Mouse (Mus musculus): ENCODE measurements around the gene Gm28374. TPM values are rescaled to one million over a fixed set of nuclear protein-coding genes. Genes with fewer than 3 reads are reported as not detected.
A peak's percentile ranks its signal among the peaks of the same experiment; 100 is the strongest.

The Gm28374 gene
- polyA plus RNA-seq, 1 experiment from 2014 or later: 1.3 TPM

DNA sequence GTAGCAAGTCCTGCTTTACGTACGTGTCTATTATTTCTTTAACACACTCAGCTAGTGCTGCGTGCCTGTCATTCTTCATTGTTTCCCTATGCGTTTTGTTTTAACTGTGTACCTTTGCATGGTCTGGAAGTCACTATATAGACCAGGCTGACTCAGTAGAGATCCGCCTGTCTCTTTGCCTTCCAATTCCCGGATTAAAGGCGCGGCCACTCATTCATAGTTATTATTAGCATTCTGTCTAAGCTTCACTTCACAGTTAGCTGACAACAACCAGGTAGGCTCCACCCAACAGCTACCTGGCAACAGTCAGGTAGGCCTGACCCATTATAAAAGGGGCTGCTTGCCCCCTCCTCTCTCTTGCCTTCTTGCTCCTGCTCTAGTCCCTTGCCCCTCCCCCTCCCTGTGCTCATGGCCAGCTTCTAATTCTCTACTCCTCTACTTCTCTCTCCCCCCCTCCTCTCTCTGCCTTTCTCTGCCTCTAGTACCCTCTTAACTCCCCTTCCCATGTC, 36.7 kb upstream of the Gm28374 start:
- Histone ChIP-seq H3K9ac (ENCODE audit: low read length) (peak overlapping the region; percentile 92), H3K36me3 (ENCODE audit: control insufficient read depth, insufficient read depth, low read length) (0 out of 2 replicates have a peak, but pooled peaks cover 8% of the 10 kb centered on the region), H3K27ac (ENCODE audit: low read length) (peak overlapping the region; percentile 98), H3K4me3 (replicated peaks; ENCODE audit: low read length) (peak overlapping the region; percentile 90), H3K4me2 (ENCODE audit: low read depth, low read length) (peak overlapping the region; percentile 87), H3K4me1 (ENCODE audit: control insufficient read depth, insufficient read depth, low read length) (peaks cover 17% of the 10 kb centered on the region; the same call in 1 of the 2 replicates), H3K9me3 (replicated peaks; ENCODE audit: control insufficient read depth, low read length) (no peaks in the 10 kb centered on the region), H3K27me3 (ENCODE audit: control insufficient read depth, insufficient read depth, low read length) (no peaks in the 10 kb centered on the region)
- WGBS: under 1% methylated on average over 8 of the region's 8 CpGs
- peak; percentile 11; the same call in 1 of the 2 replicates for ATAC-seq (ENCODE audit: insufficient read depth, low FRiP score)

DNA sequence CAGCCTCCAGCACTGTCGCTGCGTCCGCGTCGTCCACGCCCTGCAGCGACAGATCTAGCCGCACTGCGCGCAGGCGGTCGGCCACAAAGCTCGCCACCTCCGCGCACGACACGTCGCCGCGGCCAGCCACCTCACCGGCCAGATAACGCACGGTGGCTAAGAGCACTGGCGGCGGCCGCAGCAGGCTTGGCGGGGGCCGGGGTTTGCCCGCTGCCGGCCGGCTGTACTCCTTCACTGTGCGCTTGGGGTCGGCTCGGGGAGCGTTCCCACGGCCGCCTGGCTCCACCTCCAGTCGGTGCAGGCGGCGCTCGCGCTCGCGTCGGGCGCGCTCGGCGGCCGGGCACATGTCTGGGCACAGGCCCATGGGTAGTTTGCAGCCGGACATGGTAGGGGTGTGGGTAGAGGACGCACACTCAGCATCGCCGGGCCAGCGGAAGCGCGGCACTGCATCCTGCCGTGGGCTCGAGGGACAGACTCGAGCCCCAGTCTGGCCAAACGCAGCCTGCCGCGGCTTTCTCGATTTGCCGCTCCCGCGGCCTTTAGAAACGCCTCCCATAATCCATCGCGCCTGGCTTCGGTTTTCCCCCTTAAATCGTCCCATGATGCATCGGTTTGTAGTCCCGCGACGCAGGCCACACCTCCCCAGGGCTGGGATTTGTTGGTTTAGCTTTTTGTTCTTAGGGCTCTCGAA, 36.1 kb upstream of the Gm28374 start, which contains the start of gene Sac3d1:
TSS of gene Sac3d1 (minus strand) at position 665 of the 691 bp plus-strand sequence.
- Histone ChIP-seq H3K27ac (ENCODE audit: low read length) (peak within 1 kb of the TSS; percentile 98), H3K36me3 (ENCODE audit: control insufficient read depth, insufficient read depth, low read length) (0 out of 2 replicates have a peak, but pooled peaks cover 8% of the 10 kb centered on the region), H3K9me3 (replicated peaks; ENCODE audit: control insufficient read depth, low read length) (no peaks in the 10 kb centered on the region), H3K27me3 (ENCODE audit: control insufficient read depth, insufficient read depth, low read length) (no peaks in the 10 kb centered on the region), H3K4me3 (replicated peaks; ENCODE audit: low read length) (peak within 1 kb of the TSS; percentile 90), H3K4me1 (ENCODE audit: control insufficient read depth, insufficient read depth, low read length) (peaks cover 14% of the 10 kb centered on the region; the same call in 1 of the 2 replicates), H3K4me2 (ENCODE audit: low read depth, low read length) (peak within 1 kb of the TSS; percentile 87), H3K9ac (ENCODE audit: low read length) (peak within 1 kb of the TSS; percentile 92)
- peak; percentile 90 for ATAC-seq (ENCODE audit: insufficient read depth, low FRiP score)
- 0% methylated on average over 77 of the region's 77 CpGs for WGBS

DNA sequence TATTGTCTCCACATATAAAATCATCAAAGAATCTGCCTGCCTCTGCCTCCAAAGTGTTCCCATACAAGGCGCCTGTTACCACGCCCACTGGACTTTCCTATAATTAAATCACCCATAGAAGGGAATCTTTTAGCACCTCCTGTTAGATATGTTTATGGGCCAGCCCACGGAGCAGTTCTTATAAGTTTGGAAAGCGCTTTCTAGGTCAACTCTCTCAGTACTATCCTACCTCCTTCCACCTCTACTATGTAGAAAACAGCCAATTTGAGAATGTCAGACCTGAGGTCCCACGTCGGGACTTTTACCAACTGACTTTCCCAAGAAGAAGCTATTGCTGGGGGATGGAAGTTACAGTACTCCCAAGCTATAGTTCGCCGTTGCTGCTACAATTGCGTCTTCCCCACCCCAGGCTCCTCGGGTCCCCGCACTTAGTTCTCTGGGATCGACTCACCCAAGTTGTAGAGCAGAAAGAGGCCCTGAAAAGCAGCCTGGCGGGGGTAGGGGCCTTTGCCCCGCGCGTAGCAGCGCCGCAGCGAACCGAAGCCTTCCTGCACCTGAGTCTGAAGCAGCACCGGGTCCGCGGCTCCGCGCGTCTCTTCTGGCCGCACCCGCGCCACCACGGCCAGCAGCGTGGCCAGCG, 35.4 kb upstream of the Gm28374 start:
- Histone ChIP-seq H3K27me3 (ENCODE audit: control insufficient read depth, insufficient read depth, low read length) (no peaks in the 10 kb centered on the region), H3K4me2 (ENCODE audit: low read depth, low read length) (peak overlapping the region; percentile 87), H3K27ac (ENCODE audit: low read length) (peak overlapping the region; percentile 98), H3K4me1 (ENCODE audit: control insufficient read depth, insufficient read depth, low read length) (peaks cover 14% of the 10 kb centered on the region; the same call in 1 of the 2 replicates), H3K4me3 (replicated peaks; ENCODE audit: low read length) (peak overlapping the region; percentile 90), H3K9ac (ENCODE audit: low read length) (peak overlapping the region; percentile 92), H3K36me3 (ENCODE audit: control insufficient read depth, insufficient read depth, low read length) (0 out of 2 replicates have a peak, but pooled peaks cover 8% of the 10 kb centered on the region), H3K9me3 (replicated peaks; ENCODE audit: control insufficient read depth, low read length) (no peaks in the 10 kb centered on the region)
- 4% methylated on average over 32 of the region's 32 CpGs for WGBS
- peak; percentile 1; the same call in 1 of the 2 replicates for ATAC-seq (ENCODE audit: insufficient read depth, low FRiP score)

DNA sequence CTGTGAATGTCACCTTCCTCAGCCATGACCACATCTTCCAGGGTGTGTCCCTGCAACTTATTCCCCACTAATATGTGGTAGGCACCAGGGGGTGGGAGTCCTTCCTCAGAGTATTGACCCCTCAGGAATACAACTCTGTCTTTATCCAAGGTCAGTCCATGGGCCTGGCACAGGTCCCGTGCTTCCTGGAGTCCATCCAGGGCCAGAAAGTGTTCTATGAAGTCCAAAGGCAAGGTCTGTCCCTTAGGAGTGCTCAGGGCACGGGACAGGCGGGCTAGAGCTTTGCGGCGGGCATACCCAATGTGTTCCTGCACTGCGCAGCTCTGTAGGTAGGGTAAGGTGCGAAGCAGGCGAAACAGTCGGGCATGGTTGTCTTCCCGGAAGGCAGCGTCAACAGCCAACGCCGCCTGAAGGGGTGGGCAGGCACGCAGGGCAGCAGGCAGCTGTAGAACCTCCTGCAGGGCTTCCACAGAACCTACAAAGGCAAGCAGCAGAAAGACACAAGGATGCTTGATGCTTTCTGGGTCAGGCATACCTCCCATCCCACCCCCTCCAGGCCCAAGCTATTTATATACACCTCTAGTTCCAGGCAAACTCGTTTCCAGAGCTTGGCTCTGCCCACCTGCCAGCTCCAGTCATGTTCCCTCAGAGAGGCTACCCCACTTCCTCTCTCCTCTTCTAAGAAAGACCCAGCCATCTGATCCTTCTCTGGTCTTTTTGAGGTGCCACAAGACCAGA, 34.2 kb upstream of the Gm28374 start:
- no peak overlapping the region; the same call in 1 of the 2 replicates for H3K4me2 ChIP-seq (ENCODE audit: low read depth, low read length)
- WGBS: 86% methylated on average over 15 of the region's 15 CpGs
- H3K27me3 ChIP-seq (ENCODE audit: control insufficient read depth, insufficient read depth, low read length): no peaks in the 10 kb centered on the region
- H3K36me3 ChIP-seq (ENCODE audit: control insufficient read depth, insufficient read depth, low read length): 0 out of 2 replicates have a peak, but pooled peaks cover 8% of the 10 kb centered on the region
- no peak for ATAC-seq (ENCODE audit: insufficient read depth, low FRiP score)
- no peaks in the 10 kb centered on the region for H3K9me3 ChIP-seq (replicated peaks; ENCODE audit: control insufficient read depth, low read length)
- peaks cover 14% of the 10 kb centered on the region; the same call in 1 of the 2 replicates for H3K4me1 ChIP-seq (ENCODE audit: control insufficient read depth, insufficient read depth, low read length)
- no peak overlapping the region for H3K27ac ChIP-seq (ENCODE audit: low read length)
- H3K9ac ChIP-seq (ENCODE audit: low read length): 0 out of 2 replicates have a peak overlapping the region, but pooled peaks have one; percentile 22
- 0 out of 2 replicates have a peak overlapping the region, but pooled peaks have one; percentile 90 for H3K4me3 ChIP-seq (replicated peaks; ENCODE audit: low read length)

DNA sequence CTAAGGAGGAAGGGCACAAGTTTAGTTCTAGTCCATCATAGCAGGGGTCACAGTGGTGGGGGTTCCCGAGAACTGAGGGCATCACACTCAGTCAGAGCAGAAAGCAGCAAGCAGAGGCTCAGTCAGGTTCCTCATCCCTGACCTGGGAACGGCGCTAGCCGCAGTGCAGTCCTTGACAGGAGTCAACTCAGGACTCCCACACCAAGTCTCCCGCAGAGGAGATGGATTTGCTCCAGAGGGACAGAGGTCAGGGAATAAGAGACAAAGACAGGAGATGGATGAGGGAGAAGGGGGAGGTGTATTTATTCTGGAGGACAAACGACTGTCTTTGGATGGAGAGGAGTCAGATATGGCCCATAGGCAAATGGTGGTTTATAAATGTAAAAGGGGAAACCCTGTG, 31.1 kb upstream of the Gm28374 start:
- H3K9ac ChIP-seq (ENCODE audit: low read length): no peak overlapping the region
- H3K4me2 ChIP-seq (ENCODE audit: low read depth, low read length): no peak overlapping the region
- no peaks in the 10 kb centered on the region for H3K27me3 ChIP-seq (ENCODE audit: control insufficient read depth, insufficient read depth, low read length)
- no peak overlapping the region for H3K27ac ChIP-seq (ENCODE audit: low read length)
- no peak overlapping the region for H3K4me3 ChIP-seq (replicated peaks; ENCODE audit: low read length)
- peaks cover 8% of the 10 kb centered on the region; the same call in 1 of the 2 replicates for H3K4me1 ChIP-seq (ENCODE audit: control insufficient read depth, insufficient read depth, low read length)
- H3K36me3 ChIP-seq (ENCODE audit: control insufficient read depth, insufficient read depth, low read length): 0 out of 2 replicates have a peak, but pooled peaks cover 8% of the 10 kb centered on the region
- 35% methylated on average over 6 of the region's 6 CpGs for WGBS
- ATAC-seq (ENCODE audit: insufficient read depth, low FRiP score): no peak
- no peaks in the 10 kb centered on the region for H3K9me3 ChIP-seq (replicated peaks; ENCODE audit: control insufficient read depth, low read length)

DNA sequence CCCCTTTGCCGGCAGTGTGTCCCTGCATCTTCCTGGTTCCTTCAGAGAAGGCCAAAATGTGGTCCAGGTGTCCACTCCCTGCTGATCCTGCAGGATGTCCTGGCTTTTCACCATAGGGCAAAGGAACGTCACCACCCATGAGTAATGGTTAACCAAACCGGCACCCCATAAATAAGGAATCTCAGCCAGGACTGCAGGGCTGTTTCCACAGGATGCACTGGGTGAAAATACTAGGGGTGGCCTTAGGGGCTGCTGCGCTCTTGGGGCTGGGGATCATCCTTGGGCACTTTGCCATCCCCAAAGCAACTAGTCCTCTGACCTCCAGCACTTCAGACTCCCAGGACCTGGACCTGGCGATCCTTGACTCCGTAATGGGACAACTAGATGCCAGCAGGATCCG, 23.5 kb upstream of the Gm28374 start, which contains the start of gene Naaladl1:
TSS of gene Naaladl1 (plus strand) at position 197 of the 400 bp plus-strand sequence.
- H3K36me3 ChIP-seq (ENCODE audit: control insufficient read depth, insufficient read depth, low read length): no peaks in the 10 kb centered on the region
- H3K27me3 ChIP-seq (ENCODE audit: control insufficient read depth, insufficient read depth, low read length): no peaks in the 10 kb centered on the region
- H3K4me1 ChIP-seq (ENCODE audit: control insufficient read depth, insufficient read depth, low read length): no peaks in the 10 kb centered on the region
- H3K27ac ChIP-seq (ENCODE audit: low read length): no peak within 1 kb of the TSS
- H3K4me3 ChIP-seq (replicated peaks; ENCODE audit: low read length): no peak within 1 kb of the TSS
- WGBS: 80% methylated on average over 7 of the region's 7 CpGs
- H3K9ac ChIP-seq (ENCODE audit: low read length): 0 out of 2 replicates have a peak within 1 kb of the TSS, but pooled peaks have one; percentile 3
- H3K4me2 ChIP-seq (ENCODE audit: low read depth, low read length): no peak within 1 kb of the TSS
- no peaks in the 10 kb centered on the region for H3K9me3 ChIP-seq (replicated peaks; ENCODE audit: control insufficient read depth, low read length)
- ATAC-seq (ENCODE audit: insufficient read depth, low FRiP score): no peak

DNA sequence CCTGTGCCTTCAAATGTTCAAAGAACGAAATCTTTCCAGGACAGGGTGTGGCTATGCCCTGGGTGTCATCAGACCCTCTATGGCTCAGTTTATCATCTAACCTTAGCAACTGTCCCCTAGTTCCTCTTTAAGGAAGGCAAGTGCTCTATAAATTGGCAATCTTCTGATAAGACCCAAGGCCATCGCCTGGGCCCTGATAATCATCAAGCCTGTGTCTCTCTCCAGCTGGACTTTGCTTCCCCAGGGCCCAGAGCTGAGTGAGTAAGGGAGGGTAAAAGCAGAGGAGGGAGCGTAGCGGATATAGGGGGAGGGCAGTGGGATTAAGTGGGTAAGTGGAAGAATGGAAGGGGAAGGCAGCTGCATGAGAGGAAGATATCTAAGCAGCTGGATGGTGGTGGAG, 22.4 kb upstream of the Gm28374 start:
- H3K9me3 ChIP-seq (replicated peaks; ENCODE audit: control insufficient read depth, low read length): no peaks in the 10 kb centered on the region
- H3K27me3 ChIP-seq (ENCODE audit: control insufficient read depth, insufficient read depth, low read length): no peaks in the 10 kb centered on the region
- WGBS: 67% methylated on average over 4 of the region's 4 CpGs
- 0 out of 2 replicates have a peak overlapping the region, but pooled peaks have one; percentile 3 for H3K9ac ChIP-seq (ENCODE audit: low read length)
- H3K27ac ChIP-seq (ENCODE audit: low read length): no peak overlapping the region
- H3K36me3 ChIP-seq (ENCODE audit: control insufficient read depth, insufficient read depth, low read length): no peaks in the 10 kb centered on the region
- no peak overlapping the region for H3K4me3 ChIP-seq (replicated peaks; ENCODE audit: low read length)
- ATAC-seq (ENCODE audit: insufficient read depth, low FRiP score): no peak
- H3K4me2 ChIP-seq (ENCODE audit: low read depth, low read length): no peak overlapping the region
- H3K4me1 ChIP-seq (ENCODE audit: control insufficient read depth, insufficient read depth, low read length): no peaks in the 10 kb centered on the region

DNA sequence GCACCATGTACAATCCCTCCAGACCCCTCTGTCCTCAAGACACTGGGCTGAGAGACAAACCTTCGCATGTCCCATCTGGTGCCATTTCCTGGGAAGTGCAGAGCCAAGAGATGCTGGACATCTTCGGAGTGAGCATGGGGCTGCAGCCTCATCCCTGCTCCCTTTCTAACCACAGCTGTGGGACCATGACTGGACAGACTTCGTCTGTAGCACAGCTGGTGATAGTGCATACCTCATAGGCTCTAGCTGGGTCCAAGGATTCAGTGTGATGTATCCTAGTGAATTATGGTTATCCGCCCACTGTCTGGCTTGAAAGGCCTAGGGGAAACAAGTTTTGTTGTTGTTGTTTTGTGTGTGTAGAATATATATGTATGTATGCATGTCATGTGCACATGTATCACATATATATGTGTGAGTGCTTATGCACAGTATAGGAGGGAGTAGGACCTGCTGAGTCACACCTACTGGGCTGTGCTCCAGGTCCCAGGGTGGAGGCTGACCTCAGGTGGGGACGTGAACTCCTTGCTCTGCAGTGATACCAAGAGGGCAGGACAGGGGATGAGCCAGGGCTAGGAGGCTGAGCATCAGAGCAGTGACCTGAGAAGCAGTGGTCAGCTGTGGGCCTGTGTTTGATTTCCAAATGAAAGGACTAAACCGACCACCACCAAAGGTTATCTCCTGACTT, 20.3 kb upstream of the Gm28374 start:
- 73% methylated on average over 6 of the region's 6 CpGs for WGBS
- no peak overlapping the region for H3K9ac ChIP-seq (ENCODE audit: low read length)
- H3K36me3 ChIP-seq (ENCODE audit: control insufficient read depth, insufficient read depth, low read length): no peaks in the 10 kb centered on the region
- no peak overlapping the region for H3K4me3 ChIP-seq (replicated peaks; ENCODE audit: low read length)
- no peak overlapping the region for H3K4me2 ChIP-seq (ENCODE audit: low read depth, low read length)
- no peaks in the 10 kb centered on the region for H3K27me3 ChIP-seq (ENCODE audit: control insufficient read depth, insufficient read depth, low read length)
- H3K4me1 ChIP-seq (ENCODE audit: control insufficient read depth, insufficient read depth, low read length): no peaks in the 10 kb centered on the region
- ATAC-seq (ENCODE audit: insufficient read depth, low FRiP score): peak; percentile 32; the same call in 1 of the 2 replicates
- H3K27ac ChIP-seq (ENCODE audit: low read length): no peak overlapping the region
- no peaks in the 10 kb centered on the region for H3K9me3 ChIP-seq (replicated peaks; ENCODE audit: control insufficient read depth, low read length)
